Mouse (Mus musculus) CH12.LX (cell line): Measurements from ENCODE around the gene Ilf2. TPM values are rescaled to one million over a fixed set of nuclear protein-coding genes. Genes with fewer than 3 reads are reported as not detected.

Source experiments
- DNase-seq: peaks from one replicate; pipeline ENCODE4 v3.0.0-alpha.2; 2013; ENCODE audit errors: extremely low read depth
- H3K27ac ChIP-seq: 2 replicates; pipeline ENCODE4 v1.5.1; 2012; ENCODE audit warnings: low read depth, mild to moderate bottlenecking, control low read depth, moderate library complexity; ENCODE audit not compliant: insufficient read depth
- H3K27me3 ChIP-seq: replicated peaks from 2 replicates; pipeline ENCODE3; 2012; ENCODE audit warnings: inconsistent platforms
- H3K36me3 ChIP-seq, 2 experiments: replicated peaks in 1 of 2; 2 replicates each; pipeline versions ENCODE3 to v1.6.1; 2012; ENCODE audit warnings: inconsistent platforms in 1 of 2, low read length in 1 of 2, mild to moderate bottlenecking in 1 of 2, mixed read lengths in 1 of 2, moderate library complexity in 1 of 2; ENCODE audit not compliant: control insufficient read depth in 1 of 2, insufficient read depth in 1 of 2
- H3K4me1 ChIP-seq, 2 experiments: 2 replicates each; pipeline ENCODE4 v1.6.1; 2012; ENCODE audit warnings: inconsistent platforms in 1 of 2, moderate library complexity in 1 of 2; ENCODE audit not compliant: insufficient read depth in 2 of 2, control insufficient read depth in 1 of 2
- H3K4me2 ChIP-seq: 2 replicates; pipeline ENCODE4 v1.6.1; 2012; ENCODE audit warnings: low read depth, mild to moderate bottlenecking, control low read depth; ENCODE audit not compliant: poor library complexity, insufficient read depth, severe bottlenecking
- H3K4me3 ChIP-seq, 3 experiments: fragments of 150-350 bp in 1 of 3; sonication (generic) in 1 of 3; replicated peaks in 1 of 3; 2 replicates each; pipeline versions ENCODE3 to v1.5.1; 2011 to 2012; ENCODE audit warnings: low read depth in 2 of 3, low read length in 2 of 3, mild to moderate bottlenecking in 2 of 3, moderate library complexity in 2 of 3, control low read depth in 1 of 3, improper control_type of control experiment in 1 of 3, inconsistent platforms in 1 of 3, mixed read lengths in 1 of 3; ENCODE audit not compliant: poor library complexity in 1 of 3
- H3K79me2 ChIP-seq: replicated peaks from 2 replicates; pipeline ENCODE4 v1.6.1; 2012; ENCODE audit warnings: mild to moderate bottlenecking, moderate library complexity; ENCODE audit not compliant: control insufficient read depth, poor library complexity, insufficient read depth, severe bottlenecking; ENCODE audit errors: extremely low read depth
- H3K9ac ChIP-seq: 2 replicates; pipeline ENCODE4 v1.6.1; 2012; ENCODE audit warnings: low read depth, mild to moderate bottlenecking, control low read depth, moderate library complexity; ENCODE audit not compliant: insufficient read depth
- H3K9me3 ChIP-seq: replicated peaks from 2 replicates; pipeline ENCODE3; 2012; ENCODE audit warnings: low read length, inconsistent platforms, mixed read lengths
- BHLHE40 ChIP-seq: IDR thresholded peaks from 2 replicates; pipeline ENCODE4 v1.6.1; 2011; ENCODE audit warnings: mild to moderate bottlenecking, low read depth, low read length, improper control_type of control experiment
- CHD1 ChIP-seq: IDR thresholded peaks from 2 replicates; pipeline ENCODE4 v1.6.1; 2012; ENCODE audit warnings: low read depth, low read length, improper control_type of control experiment, inconsistent platforms
- CTCF ChIP-seq, 2 experiments: IDR thresholded peaks in 1 of 2; conservative IDR thresholded peaks in 1 of 2; 2 replicates each; pipeline ENCODE4 v1.5.1; 2011 to 2012; ENCODE audit warnings: low read depth in 2 of 2, low read length in 2 of 2, improper control_type of control experiment in 1 of 2, inconsistent platforms in 1 of 2, mild to moderate bottlenecking in 1 of 2, moderate library complexity in 1 of 2
- E2F4 ChIP-seq: IDR thresholded peaks from 2 replicates; pipeline ENCODE4 v1.6.1; 2011; ENCODE audit warnings: low read depth, low read length, improper control_type of control experiment; ENCODE audit not compliant: insufficient replicate concordance
- ELF1 ChIP-seq: IDR thresholded peaks from 2 replicates; pipeline ENCODE4 v1.6.1; 2014; ENCODE audit warnings: low read depth, mild to moderate bottlenecking, inconsistent platforms, low read length, improper control_type of control experiment
- ETS1 ChIP-seq: conservative IDR thresholded peaks from 2 replicates; pipeline ENCODE4 v1.6.1; 2012; ENCODE audit warnings: low read depth, mild to moderate bottlenecking, inconsistent platforms, low read length, improper control_type of control experiment, moderate library complexity
- HCFC1 ChIP-seq: IDR thresholded peaks from 2 replicates; pipeline ENCODE4 v1.6.1; 2012; ENCODE audit warnings: low read depth, mild to moderate bottlenecking, inconsistent platforms, low read length, improper control_type of control experiment
- IRF4 ChIP-seq: IDR thresholded peaks from 2 replicates; pipeline ENCODE4 v1.6.1; 2014; ENCODE audit warnings: low read depth, mild to moderate bottlenecking, inconsistent platforms, low read length, improper control_type of control experiment
- MAFK ChIP-seq: IDR thresholded peaks from 2 replicates; pipeline ENCODE4 v1.6.1; 2011; ENCODE audit warnings: low read length, improper control_type of control experiment; ENCODE audit not compliant: insufficient replicate concordance
- MAZ ChIP-seq: IDR thresholded peaks from 2 replicates; pipeline ENCODE4 v1.6.1; 2012; ENCODE audit warnings: low read depth, mild to moderate bottlenecking, inconsistent platforms, low read length, improper control_type of control experiment, moderate library complexity
- MXI1 ChIP-seq: IDR thresholded peaks from 2 replicates; pipeline ENCODE4 v1.6.1; 2011; ENCODE audit warnings: mild to moderate bottlenecking, low read depth, low read length, improper control_type of control experiment
- MYC ChIP-seq: IDR thresholded peaks from 2 replicates; pipeline ENCODE4 v1.6.1; 2011; ENCODE audit warnings: low read depth, mild to moderate bottlenecking, improper control_type of control experiment, low read length
- NELFE ChIP-seq: IDR thresholded peaks from 2 replicates; pipeline ENCODE4 v1.6.1; 2011; ENCODE audit warnings: low read depth, low read length, improper control_type of control experiment
- NRF1 ChIP-seq: IDR thresholded peaks from 2 replicates; pipeline ENCODE4 v1.6.1; 2014; ENCODE audit warnings: low read depth, mild to moderate bottlenecking, inconsistent platforms, low read length, improper control_type of control experiment, moderate library complexity
- RCOR1 ChIP-seq: conservative IDR thresholded peaks from 2 replicates; pipeline ENCODE4 v1.6.1; 2012; ENCODE audit warnings: low read depth, mild to moderate bottlenecking, inconsistent platforms, low read length, improper control_type of control experiment
- SIN3A ChIP-seq: IDR thresholded peaks from 2 replicates; pipeline ENCODE4 v1.6.1; 2012; ENCODE audit warnings: low read length, improper control_type of control experiment, inconsistent platforms
- SMC3 ChIP-seq: IDR thresholded peaks from 2 replicates; pipeline ENCODE4 v1.6.1; 2011; ENCODE audit warnings: low read depth, low read length, improper control_type of control experiment
- TBP ChIP-seq: conservative IDR thresholded peaks from 2 replicates; pipeline ENCODE4 v1.6.1; 2011; ENCODE audit warnings: low read depth, low read length, improper control_type of control experiment
- UBTF ChIP-seq: IDR thresholded peaks from 2 replicates; pipeline ENCODE4 v1.6.1; 2012; ENCODE audit warnings: low read depth, mild to moderate bottlenecking, inconsistent platforms, low read length, improper control_type of control experiment, moderate library complexity
- USF2 ChIP-seq: conservative IDR thresholded peaks from 2 replicates; pipeline ENCODE4 v1.6.1; 2011; ENCODE audit warnings: low read depth, low read length, improper control_type of control experiment
- ZC3H11A ChIP-seq: IDR thresholded peaks from 2 replicates; pipeline ENCODE4 v1.6.1; 2012; ENCODE audit warnings: low read depth, mild to moderate bottlenecking, inconsistent platforms, low read length, improper control_type of control experiment
- ZKSCAN1 ChIP-seq: IDR thresholded peaks from 2 replicates; pipeline ENCODE4 v1.6.1; 2012; ENCODE audit warnings: low read depth, inconsistent platforms, low read length, improper control_type of control experiment, borderline replicate concordance
- ZNF384 ChIP-seq: IDR thresholded peaks from 2 replicates; pipeline ENCODE4 v1.6.1; 2012; ENCODE audit warnings: low read depth, low read length, improper control_type of control experiment, inconsistent platforms
- dilution Hi-C: fragments of 300-500 bp; cut with MboI; formaldehyde crosslinking; loops from 2 replicates; pipeline ENCODE4 v1.14.3; 2020; ENCODE audit warnings: low sequenced_read_pairs; ENCODE audit not compliant: extremely low pct_unique_long_range_greater_than_20kb, extremely low pct_ligation_motif_present
- in situ Hi-C: fragments of 300-500 bp; cut with MboI; formaldehyde crosslinking; loops from 3 replicates; pipeline ENCODE4 v1.14.3; 2019; ENCODE audit warnings: low sequenced_read_pairs, low pct_ligation_motif_present, low pct_unique_long_range_greater_than_20kb, mixed read lengths
- polyA plus RNA-seq: library from polyadenylated mRNA; unstranded; fragments of >175 nt; gene quantifications from 2 replicates; pipeline ENCODE4 v1.2.1, GENCODE M21; 2012; ENCODE audit warnings: low read depth; ENCODE audit not compliant: insufficient read length
- total RNA-seq, 2 experiments: library from RNA; depleted of rRNA; stranded (reverse); fragments of 300-350 nt in 1 of 2; fragments of >200 nt in 1 of 2; gene quantifications; 2 replicates each; pipeline ENCODE4 v1.2.3; 2012 to 2014

Ilf2 gene
- total and polyA plus RNA-seq, 3 experiments: 120 to 197 (median 182) TPM

DNA sequence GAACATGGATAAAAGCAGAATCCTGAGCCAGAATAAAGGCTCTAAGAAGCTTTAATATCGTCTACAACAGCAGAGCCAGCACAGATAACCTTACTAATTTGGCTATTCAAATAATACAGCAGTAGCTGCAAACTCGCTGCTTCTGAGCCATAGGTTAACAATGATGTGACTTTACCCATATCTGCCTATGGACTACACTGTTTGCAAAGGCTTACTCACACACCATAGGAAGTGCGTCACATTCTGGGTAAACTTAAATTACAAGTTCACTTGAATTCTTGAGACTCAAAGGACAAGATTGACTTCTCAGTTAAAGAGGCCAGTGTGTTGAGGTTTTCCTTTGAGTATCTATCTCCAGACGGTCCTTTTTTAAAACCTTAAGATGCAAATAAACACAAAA is 27.5 kb downstream of the Ilf2 start:
- no peak overlapping the region for H3K4me2 ChIP-seq
- dilution Hi-C loops (no loop called here), in situ Hi-C loops (no loop called here)
- no peak for DNase-seq
- H3K79me2 ChIP-seq: peaks cover 32% of the 10 kb centered on the region
- H3K27ac ChIP-seq: no peak overlapping the region
- H3K4me3 ChIP-seq: no peak overlapping the region
- no peaks in the 10 kb centered on the region for H3K27me3 ChIP-seq
- H3K36me3 ChIP-seq: peaks cover 63 to 81% of the 10 kb centered on the region in 2 experiments
- H3K9ac ChIP-seq: no peak overlapping the region
- no peaks in the 10 kb centered on the region for H3K9me3 ChIP-seq
- H3K4me1 ChIP-seq: peaks cover 0 to 39% of the 10 kb centered on the region in 2 experiments; a peak in 2 of 4 replicates
- no peak for TF ChIP-seq SMC3
- TF ChIP-seq ETS1: no peak

DNA sequence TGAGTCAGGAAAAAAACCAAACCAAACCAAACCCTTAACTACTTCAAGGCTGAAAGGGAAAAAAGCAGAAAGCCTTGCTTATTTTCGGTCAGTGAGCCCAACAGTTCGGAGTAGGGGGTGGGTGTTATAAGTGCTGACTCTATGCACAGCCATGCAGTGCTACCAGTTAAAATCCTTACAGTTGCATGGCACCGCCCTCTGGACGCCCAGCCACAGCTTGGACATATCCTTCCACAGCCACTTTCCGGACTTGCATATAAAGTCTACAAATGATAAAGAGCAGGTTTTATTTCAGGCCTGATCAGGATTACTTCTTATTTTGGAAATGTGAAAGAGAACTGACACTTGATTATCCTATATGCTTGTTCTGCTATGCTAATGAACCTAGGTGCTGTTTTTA is 29.3 kb downstream of the Ilf2 start:
- Histone ChIP-seq H3K27ac (no peak overlapping the region), H3K4me2 (no peak overlapping the region), H3K27me3 (no peaks in the 10 kb centered on the region), H3K79me2 (peaks cover 39% of the 10 kb centered on the region), H3K4me1 (peaks cover 0 to 39% of the 10 kb centered on the region in 2 experiments; a peak in 2 of 4 replicates), H3K36me3 (peaks cover 48 to 73% of the 10 kb centered on the region in 2 experiments), H3K9ac (no peak overlapping the region), H3K9me3 (no peaks in the 10 kb centered on the region), H3K4me3 (no peak overlapping the region)
- dilution Hi-C loops: no loop called here
- DNase-seq: no peak
- no peak for TF ChIP-seq UBTF
- TF ChIP-seq ZC3H11A: no peak
- no peak for TF ChIP-seq MXI1
- no peak for TF ChIP-seq SIN3A
- no peak for TF ChIP-seq MAZ
- TF ChIP-seq ELF1: no peak
- TF ChIP-seq MAFK: no peak
- no peak for TF ChIP-seq CHD1
- no peak for TF ChIP-seq NRF1
- TF ChIP-seq TBP: no peak
- TF ChIP-seq NELFE: no peak
- no peak for TF ChIP-seq RCOR1
- in situ Hi-C loops: loop anchor here (5.0 kb wide), 1 partner anchor 107 kb away; the partner anchor contains the start of gene S100a6

GRCm38 (mm10) chr3:90506362-90506761 is 30.4 kb downstream of the Ilf2 start:
- H3K4me2 ChIP-seq: no peak overlapping the region
- no peak for DNase-seq

More at GRCm38 (mm10) chr3:90506362-90506761, 30.4 kb downstream of the Ilf2 start:
- Histone ChIP-seq H3K9ac (no peak overlapping the region), H3K4me1 (peaks cover 0 to 39% of the 10 kb centered on the region in 2 experiments; a peak in 2 of 4 replicates), H3K4me3 (no peak overlapping the region), H3K36me3 (peaks cover 41 to 69% of the 10 kb centered on the region in 2 experiments), H3K9me3 (no peaks in the 10 kb centered on the region), H3K79me2 (peaks cover 39% of the 10 kb centered on the region), H3K27me3 (no peaks in the 10 kb centered on the region), H3K27ac (no peak overlapping the region)
- in situ Hi-C loops (loop anchor here (5.0 kb wide), 1 partner anchor 106 kb away; the partner anchor contains the start of gene S100a6), dilution Hi-C loops (no loop called here)
- no peak for TF ChIP-seq HCFC1
- TF ChIP-seq TBP: no peak
- no peak for TF ChIP-seq UBTF
- TF ChIP-seq MAFK: no peak
- TF ChIP-seq ETS1: no peak
- TF ChIP-seq USF2: no peak
- TF ChIP-seq E2F4: no peak
- TF ChIP-seq ZKSCAN1: no peak
- no peak for TF ChIP-seq BHLHE40
- TF ChIP-seq MAZ: no peak
- no peak for TF ChIP-seq ZNF384
- TF ChIP-seq CTCF (conservative IDR thresholded peaks at IDR 0.05 in 1 of 2, IDR thresholded peaks at IDR 0.05 in 1 of 2; ENCODE audit: low read depth in 2 of 2, low read length in 2 of 2): no peak
- TF ChIP-seq NRF1: no peak
- no peak for TF ChIP-seq IRF4
- no peak for TF ChIP-seq MYC
- TF ChIP-seq SMC3: no peak
- TF ChIP-seq CHD1: no peak
